Mouse (Mus musculus): ENCODE results near the gene Gm45808.
"Not testable (repeated sequence)": the region's sequence is repeated elsewhere in the genome, so short reads cannot be mapped to it uniquely, and the experiment has no call there.

Gm45808 gene

GRCm38 (mm10) chr7:45486761-45487415 is at the start of gene Gm45808:
Gene Gm45808 (minus strand): TSS chr7:45486811.
- no peak for DNase-seq (ENCODE audit: low spot score)

- DNase-seq (ENCODE audit: low spot score): no peak
Measured at GRCm38 (mm10) chr7:45535676-45536075, 49.1 kb upstream of the Gm45808 start.

- no peak for DNase-seq (ENCODE audit: low spot score)
Measured at GRCm38 (mm10) chr7:45530643-45531042, 44.0 kb upstream of the Gm45808 start.

GRCm38 (mm10) chr7:45529461-45529860 is 42.9 kb upstream of the Gm45808 start:
- DNase-seq (ENCODE audit: low spot score): no peak

- DNase-seq (ENCODE audit: low spot score): not testable (repeated sequence)
Measured at GRCm38 (mm10) chr7:45527169-45527568, 40.6 kb upstream of the Gm45808 start.

GRCm38 (mm10) chr7:45526474-45527120 is 40.0 kb upstream of the Gm45808 start:
- peak; percentile 50 for DNase-seq (ENCODE audit: low spot score)

GRCm38 (mm10) chr7:45525809-45526473 is 39.3 kb upstream of the Gm45808 start, which contains the start of the genes Ppp1r15a and Plekha4:
Gene Ppp1r15a (minus strand): TSS chr7:45526268.
Gene Plekha4 (plus strand): TSS chr7:45526330.
- DNase-seq (ENCODE audit: low spot score): peak; percentile 95

- peak; percentile 62 for DNase-seq (ENCODE audit: low spot score)
Measured at GRCm38 (mm10) chr7:45524841-45525621, 38.4 kb upstream of the Gm45808 start.

- no peak for DNase-seq (ENCODE audit: low spot score)
Measured at GRCm38 (mm10) chr7:45523678-45524170, 37.1 kb upstream of the Gm45808 start.

- DNase-seq (ENCODE audit: low spot score): no peak
Measured at GRCm38 (mm10) chr7:45522957-45523676, 36.5 kb upstream of the Gm45808 start.

GRCm38 (mm10) chr7:45522194-45522752 is 35.7 kb upstream of the Gm45808 start:
- no peak for DNase-seq (ENCODE audit: low spot score)

- DNase-seq (ENCODE audit: low spot score): peak; percentile 89
Measured at GRCm38 (mm10) chr7:45521728-45522184, 35.1 kb upstream of the Gm45808 start.

- no peak for DNase-seq (ENCODE audit: low spot score)
Measured at GRCm38 (mm10) chr7:45520605-45521004, 34.0 kb upstream of the Gm45808 start.

- DNase-seq (ENCODE audit: low spot score): no peak
Measured at GRCm38 (mm10) chr7:45519345-45520120, 32.9 kb upstream of the Gm45808 start.

GRCm38 (mm10) chr7:45518618-45519017 is 32.0 kb upstream of the Gm45808 start:
- DNase-seq (ENCODE audit: low spot score): no peak

- not testable (repeated sequence) for DNase-seq (ENCODE audit: low spot score)
Measured at GRCm38 (mm10) chr7:45516846-45517245, 30.2 kb upstream of the Gm45808 start.

- peak; percentile 45 for DNase-seq (ENCODE audit: low spot score)
Measured at GRCm38 (mm10) chr7:45515436-45515835, 28.8 kb upstream of the Gm45808 start.

- no peak for DNase-seq (ENCODE audit: low spot score)
Measured at GRCm38 (mm10) chr7:45514411-45514810, 27.8 kb upstream of the Gm45808 start.

- peak; percentile 96 for DNase-seq (ENCODE audit: low spot score)
Measured at GRCm38 (mm10) chr7:45509912-45510787, 23.5 kb upstream of the Gm45808 start, which contains the start of gene Nucb1. Gene Nucb1 (minus strand): TSS chr7:45510406.
